Mouse (Mus musculus) heart, postnatal 4 days (tissue): ENCODE measurements around the gene Rps6ka2. TPM values are rescaled to one million over a fixed set of nuclear protein-coding genes. Genes with fewer than 3 reads are reported as not detected.
"Not testable (repeated sequence)": the region's sequence is repeated elsewhere in the genome, so short reads cannot be mapped to it uniquely, and the experiment has no call there.

Experiments
- DNase-seq: peaks from one replicate; pipeline ENCODE4 v3.0.0; 2021
- total RNA-seq, 2 experiments: library from RNA; stranded (reverse); gene quantifications; 2 replicates each; pipeline ENCODE4 v1.2.3; 2021

Rps6ka2 gene
- total RNA-seq, 2 experiments from 2014 or later, result 26.2 to 31.1 TPM

DNA sequence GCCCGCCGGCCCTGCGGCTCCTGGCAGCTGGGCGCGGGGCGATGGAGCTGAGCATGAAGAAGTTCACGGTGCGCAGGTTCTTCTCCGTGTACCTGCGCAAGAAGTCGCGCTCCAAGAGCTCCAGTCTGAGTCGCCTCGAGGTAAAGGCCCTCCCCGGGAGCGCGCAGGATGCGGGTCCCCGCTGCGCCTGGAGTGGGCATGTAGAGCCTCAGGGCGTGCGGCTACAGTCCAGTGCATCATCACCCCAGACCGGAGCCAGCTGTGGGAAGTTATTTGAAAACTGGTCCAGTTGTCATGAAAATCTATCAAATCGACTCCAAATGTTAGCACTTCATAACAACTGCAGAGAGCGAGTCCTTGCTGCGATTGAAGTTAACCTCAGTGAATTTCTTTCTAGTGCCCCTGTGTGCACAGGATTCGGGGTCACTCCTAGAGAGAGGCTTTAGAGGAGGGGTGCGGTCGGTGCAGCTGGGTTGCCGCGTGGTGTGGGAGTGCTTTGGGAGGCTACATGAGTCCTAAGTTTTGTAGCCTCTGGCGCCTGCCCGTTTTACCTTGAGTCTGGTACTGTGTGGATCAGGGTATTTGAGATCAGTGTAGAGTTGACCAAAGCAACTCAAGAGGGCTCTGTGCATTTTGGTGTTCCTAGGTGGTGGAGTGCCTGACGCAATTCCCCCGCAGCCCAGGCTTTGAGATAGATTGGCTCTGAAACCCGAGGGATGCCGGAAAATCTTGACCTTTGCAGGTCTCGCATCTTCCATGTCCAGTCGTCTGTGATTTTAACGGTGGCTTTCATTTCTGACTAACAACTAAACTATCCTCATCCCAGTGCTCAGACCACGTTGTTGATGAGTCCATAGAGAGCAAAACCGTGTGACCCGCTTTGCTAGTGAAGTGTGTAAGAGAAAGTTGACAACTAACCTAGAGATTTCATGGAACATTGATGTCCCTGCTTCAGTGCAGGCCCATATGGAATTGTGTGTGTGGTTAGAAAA, 685 bp downstream of the Rps6ka2 start:
- no peak for DNase-seq

GRCm38 (mm10) chr17:7173331-7174028, 3.6 kb downstream of the Rps6ka2 start:
- no peak for DNase-seq

- no peak for DNase-seq
Observed at GRCm38 (mm10) chr17:7175293-7175692, 5.4 kb downstream of the Rps6ka2 start.

DNA sequence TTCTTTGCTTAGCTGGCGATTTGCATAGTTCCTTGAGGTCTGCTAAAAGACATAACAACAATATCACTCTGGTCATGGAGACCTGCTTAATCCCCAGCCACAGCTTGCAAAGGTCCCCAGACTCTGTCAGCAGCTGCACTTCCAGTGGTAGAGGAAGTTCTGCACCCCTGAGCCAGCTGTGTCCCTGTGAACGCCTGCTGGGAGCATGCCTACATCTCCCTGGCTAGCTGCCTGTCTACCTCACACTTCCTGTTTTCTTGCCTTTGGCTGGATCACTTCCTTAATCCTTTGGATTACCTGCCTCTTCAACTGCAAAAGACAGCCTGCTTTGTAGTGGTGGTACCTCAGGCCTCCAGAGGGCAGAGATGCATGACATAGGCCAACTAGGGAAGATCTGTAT, 6.5 kb downstream of the Rps6ka2 start:
- peak; percentile 53 for DNase-seq

DNA sequence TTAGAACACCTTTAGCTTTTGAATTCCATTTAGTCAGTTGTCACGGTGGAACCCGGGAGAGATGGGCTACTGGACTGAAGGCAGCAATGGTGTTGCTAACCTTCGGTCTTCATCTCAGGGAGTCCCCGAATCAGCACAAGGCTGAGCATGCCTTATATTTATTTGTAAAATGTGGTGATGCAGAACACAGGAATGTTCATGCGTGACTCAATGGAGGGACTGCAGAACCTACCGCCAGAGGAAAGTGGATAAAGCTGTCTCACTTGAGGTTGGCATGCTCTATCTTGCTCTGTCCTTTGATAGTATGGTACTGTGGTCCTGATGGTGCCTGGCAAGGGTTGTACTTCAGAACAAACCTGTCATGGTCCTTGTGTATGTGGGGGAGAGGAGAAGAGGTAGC, 8.3 kb downstream of the Rps6ka2 start:
- DNase-seq, result no peak

DNA sequence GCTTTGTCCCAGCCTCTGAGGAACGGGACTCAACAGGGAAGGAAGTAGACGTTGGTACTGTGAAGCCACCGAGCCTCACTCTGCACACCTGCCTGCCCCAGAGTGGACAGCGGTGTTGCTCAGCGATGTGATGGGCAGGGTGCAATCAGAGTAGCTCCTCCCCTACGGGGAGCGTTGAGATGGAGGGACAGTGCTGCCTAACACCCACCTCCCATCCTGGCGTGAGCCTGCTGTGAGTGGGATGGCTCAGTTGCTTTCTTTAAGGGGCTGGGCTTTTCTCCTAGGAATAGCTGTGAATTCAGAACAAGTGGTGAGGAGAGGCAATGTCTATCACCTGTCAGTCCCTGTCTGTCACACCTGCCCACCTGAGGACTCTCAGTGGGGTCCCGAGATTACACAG, 12.3 kb downstream of the Rps6ka2 start:
- no peak for DNase-seq

DNA sequence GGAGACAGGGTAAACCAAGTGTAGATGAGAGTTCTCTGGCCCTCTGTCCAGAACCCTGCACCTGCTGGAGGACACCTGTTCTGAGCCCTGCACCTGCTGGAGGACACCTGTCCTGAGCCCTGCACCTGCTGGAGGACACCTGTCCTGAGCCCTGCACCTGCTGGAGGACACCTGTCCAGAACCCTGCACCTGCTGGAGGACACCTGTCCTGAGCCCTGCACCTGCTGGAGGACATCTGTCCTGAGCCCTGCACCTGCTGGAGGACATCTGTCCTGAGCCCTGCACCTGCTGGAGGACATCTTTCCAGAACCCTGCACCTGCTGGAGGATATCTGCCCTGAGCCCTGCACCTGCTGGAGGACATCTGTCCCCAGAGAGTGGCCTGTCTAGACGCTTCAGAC, 17.1 kb downstream of the Rps6ka2 start:
- not testable (repeated sequence) for DNase-seq

- DNase-seq, result no peak
Observed at GRCm38 (mm10) chr17:7189425-7189824, 19.5 kb downstream of the Rps6ka2 start.

- no peak for DNase-seq
Observed at GRCm38 (mm10) chr17:7189975-7190374, 20.1 kb downstream of the Rps6ka2 start.

DNA sequence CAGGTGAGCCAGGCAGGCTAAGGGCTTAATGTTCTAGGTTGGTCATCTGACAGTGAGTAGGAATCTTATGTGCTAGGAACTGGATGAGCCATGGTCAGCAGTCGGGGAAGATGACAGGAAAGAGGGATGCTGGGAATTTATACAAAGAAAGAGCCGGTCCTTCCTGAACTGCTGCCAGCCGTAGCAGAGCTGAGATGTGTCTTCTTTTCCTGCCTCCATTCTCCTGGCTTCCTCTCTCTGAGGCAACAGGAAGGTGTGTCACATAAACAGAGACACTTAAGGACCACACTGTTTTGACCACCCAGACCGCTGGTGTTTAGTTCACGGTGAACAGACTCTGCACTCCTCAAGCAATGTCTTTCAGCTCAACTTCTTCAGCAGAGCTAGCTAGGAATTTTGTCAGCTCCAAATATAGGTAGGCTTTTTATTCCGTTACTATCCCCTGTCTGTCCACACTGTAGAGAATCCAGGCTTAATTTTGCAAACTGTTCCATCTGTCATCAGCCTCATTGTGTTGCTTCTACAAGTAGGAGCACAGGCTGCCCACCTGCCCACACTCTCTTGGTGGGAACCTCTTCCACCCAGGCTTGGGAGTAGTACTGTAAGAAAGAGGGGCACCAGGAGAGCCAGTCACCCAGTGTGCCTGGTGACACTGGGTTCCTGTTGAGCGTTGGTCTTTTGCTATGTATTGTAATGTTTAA, 24.4 kb downstream of the Rps6ka2 start:
- no peak for DNase-seq

GRCm38 (mm10) chr17:7197121-7197925, 27.4 kb downstream of the Rps6ka2 start:
- no peak for DNase-seq

- DNase-seq, result no peak
Observed at GRCm38 (mm10) chr17:7204771-7205406, 35.0 kb downstream of the Rps6ka2 start.

- no peak for DNase-seq
Observed at GRCm38 (mm10) chr17:7206434-7207145, 36.7 kb downstream of the Rps6ka2 start.

- no peak for DNase-seq
Observed at GRCm38 (mm10) chr17:7210648-7211047, 40.7 kb downstream of the Rps6ka2 start.

- no peak for DNase-seq
Observed at GRCm38 (mm10) chr17:7211893-7212292, 42.0 kb downstream of the Rps6ka2 start.

- DNase-seq, result no peak
Observed at GRCm38 (mm10) chr17:7213214-7213613, 43.3 kb downstream of the Rps6ka2 start.

GRCm38 (mm10) chr17:7214061-7214460, 44.1 kb downstream of the Rps6ka2 start:
- no peak for DNase-seq

DNA sequence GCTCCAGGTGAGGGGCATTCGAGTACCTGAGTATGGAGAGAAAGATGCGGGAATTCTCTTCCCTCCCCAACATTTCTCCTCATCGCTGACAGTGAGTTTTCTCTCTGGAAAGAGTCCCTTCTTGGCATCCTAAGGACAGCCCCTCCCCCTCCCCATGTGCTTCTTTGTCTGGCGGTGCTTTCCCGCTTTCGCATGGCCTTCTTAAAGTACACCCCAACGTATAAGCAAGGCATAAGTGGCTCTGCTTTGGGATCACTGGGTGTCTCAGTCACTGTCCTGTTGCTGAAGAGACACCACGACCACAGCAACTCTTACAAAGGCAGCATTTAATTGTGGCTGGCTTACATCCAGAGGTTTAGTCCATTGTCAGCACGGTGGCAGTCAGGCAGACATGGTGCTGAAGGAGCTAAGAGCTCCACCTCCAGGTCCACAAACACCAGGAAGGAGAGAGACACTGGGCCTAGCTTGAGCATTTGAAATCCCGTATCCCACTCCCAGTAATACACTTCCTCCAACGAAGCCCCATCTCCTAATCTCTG, 47.9 kb downstream of the Rps6ka2 start:
- DNase-seq, result no peak

DNA sequence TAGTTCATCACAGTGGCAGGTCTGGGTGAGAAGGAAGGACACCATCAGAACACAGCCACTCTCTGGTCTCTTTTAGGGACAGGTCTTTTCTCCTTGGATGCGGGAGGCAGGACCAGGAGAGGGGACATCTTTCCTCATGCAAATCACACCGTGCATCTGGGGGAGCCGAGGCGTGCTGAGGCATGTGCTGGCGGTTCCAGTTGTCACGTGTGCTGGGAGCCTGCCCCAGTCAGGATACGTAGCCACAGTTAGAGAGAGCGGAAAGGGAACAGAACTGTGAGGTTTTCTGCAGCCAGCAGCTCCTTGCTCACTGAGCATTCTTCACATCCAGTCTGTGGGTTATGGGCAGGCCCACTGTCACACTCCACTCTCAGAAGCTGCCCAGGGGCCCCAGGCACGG, 48.5 kb downstream of the Rps6ka2 start:
- DNase-seq, result no peak

DNA sequence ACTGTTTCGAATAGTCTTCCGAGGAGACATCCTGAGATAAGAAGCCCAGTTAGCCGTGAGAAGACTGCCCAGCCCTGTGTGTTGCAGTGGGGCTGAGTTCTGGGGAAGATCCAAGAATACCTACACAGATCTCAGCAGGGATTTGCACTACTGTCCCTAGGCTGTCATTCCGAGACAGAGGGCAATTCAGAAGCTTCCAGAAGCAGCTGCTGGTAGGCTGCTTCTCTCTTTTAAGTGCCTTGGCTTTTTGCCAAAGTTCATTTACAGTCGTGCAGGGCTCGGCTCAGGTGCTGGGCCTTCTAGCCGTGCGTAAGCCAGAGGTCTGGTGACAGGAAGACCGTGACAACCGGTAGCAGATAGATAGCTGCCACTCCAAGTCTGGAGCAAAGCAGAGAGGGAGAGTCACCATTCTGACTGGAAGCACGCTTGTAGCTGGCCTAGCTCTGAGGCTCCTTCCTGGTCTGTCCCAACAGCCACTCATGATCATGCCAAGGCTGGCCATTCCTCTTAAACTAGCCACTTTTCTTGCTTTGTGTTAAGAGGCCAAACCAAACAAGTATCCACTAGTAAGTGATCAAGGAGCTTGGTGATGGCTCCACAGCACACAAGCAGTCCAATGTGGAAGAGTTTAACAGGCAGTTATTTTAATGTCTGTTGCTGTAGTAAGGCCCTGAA, 49.3 kb downstream of the Rps6ka2 start:
- DNase-seq, result peak; percentile 27
